In genomic region chr8:84810896-84811295, GRCm38 (mm10) we compare ENCODE assay signal across 8 mouse cellular contexts. TPM values are rescaled to one million over a fixed set of nuclear protein-coding genes. Genes with fewer than 3 reads are reported as not detected.
DNase-seq lines count a peak whose midpoint lies in the region; ATAC-seq and TF ChIP-seq lines count a peak whose summit lies in the region.

No protein-coding gene starts in this region.

- H3K4me2 ChIP-seq in forebrain, postnatal 0 days (ENCODE audit: low read depth): peak overlapping the region; percentile 51
- peak overlapping the region; percentile 40 for H3K4me2 ChIP-seq in neural tube, embryonic 14.5 days (ENCODE audit: low read depth, low read length)

- peaks cover 57% of the 10 kb centered on the region for H3K4me1 ChIP-seq in G1E (ENCODE audit: insufficient read depth, low read depth, low read length)
- peaks cover 17% of the 10 kb centered on the region for H3K4me1 ChIP-seq in cerebellum, adult 2 months (ENCODE audit: control insufficient read depth, insufficient read depth, low read length)
- peaks cover 14% of the 10 kb centered on the region for H3K4me1 ChIP-seq in forebrain, postnatal 0 days (ENCODE audit: insufficient read depth)
- peaks cover 15% of the 10 kb centered on the region for H3K4me1 ChIP-seq in neural tube, embryonic 14.5 days (ENCODE audit: control insufficient read depth, insufficient read depth, low read length)

- ATAC-seq in G1E (ENCODE audit: extremely low read depth, insufficient number of reproducible peaks, low FRiP score, poor library complexity, severe bottlenecking): no peak
- peak; percentile 79 for ATAC-seq in forebrain, postnatal 0 days
- peak; percentile 79 for ATAC-seq in neural tube, embryonic 14.5 days (ENCODE audit: low read depth)

- DNase-seq in G1E (ENCODE audit: low spot score): peak; percentile 62
- DNase-seq in cerebellum, adult 2 months: peak; percentile 94 to 98
- DNase-seq in forebrain, postnatal 0 days: peak; percentile 96
- DNase-seq in heart, postnatal 36 days: peak; percentile 96
- peak; percentile 95 to 99 for DNase-seq in layer of hippocampus, adult 2 months (ENCODE audit: low spot score in 2 of 2)
- peak; percentile 90 to 94 for DNase-seq in lung, adult 18-20 months
- DNase-seq in testis, postnatal 10 days (ENCODE audit: low spot score): peak; percentile 98

- intact Hi-C loops in heart, postnatal 36 days (cut with DNase I): loop anchor here (1.0 to 5.0 kb wide), 2 partner anchors 74 to 449 kb away; no protein-coding TSS in a partner anchor

- peak overlapping the region; percentile 66; the same call in 1 of the 2 replicates for H3K4me3 ChIP-seq in G1E (ENCODE audit: low read depth, low read length)
- H3K4me3 ChIP-seq in cerebellum, adult 2 months (replicated peaks; ENCODE audit: insufficient read depth, low read depth, low read length): peak overlapping the region; percentile 50
- peak overlapping the region; percentile 33 for H3K4me3 ChIP-seq in forebrain, postnatal 0 days (ENCODE audit: low read depth, low read length)
- H3K4me3 ChIP-seq in layer of hippocampus, adult 2 months: peak overlapping the region; percentile 53
- peak overlapping the region; percentile 22; the same call in 1 of the 2 replicates for H3K4me3 ChIP-seq in neural tube, embryonic 14.5 days (ENCODE audit: low read depth, low read length)

- peaks cover 5% of the 10 kb centered on the region for H3K9me3 ChIP-seq in G1E (replicated peaks)
- no peaks in the 10 kb centered on the region for H3K9me3 ChIP-seq in forebrain, postnatal 0 days (ENCODE audit: low read length)
- no peaks in the 10 kb centered on the region for H3K9me3 ChIP-seq in neural tube, embryonic 14.5 days (ENCODE audit: control insufficient read depth, low read length)

- WGBS in cerebellum, adult 2 months: under 1% methylated on average over 32 of the region's 32 CpGs
- WGBS in forebrain, postnatal 0 days: under 1% methylated on average over 32 of the region's 32 CpGs
- WGBS in neural tube, embryonic 14.5 days: under 1% methylated on average over 32 of the region's 32 CpGs

- peak; percentile 49; the same call in 1 of the 2 replicates for TF ChIP-seq CTCF in G1E (IDR thresholded peaks at IDR 0.05; ENCODE audit: low read depth, low read length)
- TF ChIP-seq CTCF in cerebellum, adult 2 months (IDR thresholded peaks at IDR 0.05; ENCODE audit: borderline replicate concordance, insufficient read depth, low read depth, low read length): peak; percentile 79
- TF ChIP-seq CTCF in forebrain, postnatal 0 days (IDR thresholded peaks at IDR 0.05; ENCODE audit: low read depth): peak; percentile 85
- peak; percentile 85 for TF ChIP-seq CTCF in layer of hippocampus, adult 2 months (conservative IDR thresholded peaks at IDR 0.05)

- H3K27me3 ChIP-seq in G1E (ENCODE audit: insufficient read depth, low read length): peaks cover 30% of the 10 kb centered on the region
- no peaks in the 10 kb centered on the region for H3K27me3 ChIP-seq in cerebellum, adult 2 months (ENCODE audit: control insufficient read depth, insufficient read depth, low read length)
- H3K27me3 ChIP-seq in forebrain, postnatal 0 days (ENCODE audit: insufficient read depth, low read length): no peaks in the 10 kb centered on the region
- H3K27me3 ChIP-seq in neural tube, embryonic 14.5 days (ENCODE audit: control insufficient read depth, insufficient read depth, low read length): no peaks in the 10 kb centered on the region; the same call in 1 of the 2 replicates

- no peak overlapping the region for H3K27ac ChIP-seq in cerebellum, adult 2 months (ENCODE audit: insufficient read depth, low read length)
- H3K27ac ChIP-seq in forebrain, postnatal 0 days (ENCODE audit: low read depth, low read length): peak overlapping the region; percentile 79
- H3K27ac ChIP-seq in layer of hippocampus, adult 2 months: peak overlapping the region; percentile 86
- 0 out of 2 replicates have a peak overlapping the region, but pooled peaks have one; percentile 13 for H3K27ac ChIP-seq in neural tube, embryonic 14.5 days (ENCODE audit: low read depth, low read length)

- H3K9ac ChIP-seq in forebrain, postnatal 0 days: peak overlapping the region; percentile 47
- no peak overlapping the region; the same call in 1 of the 2 replicates for H3K9ac ChIP-seq in neural tube, embryonic 14.5 days (replicated peaks; ENCODE audit: low read depth, low read length)

- H3K36me3 ChIP-seq in G1E (replicated peaks): peaks cover under 1% of the 10 kb centered on the region
- no peaks in the 10 kb centered on the region for H3K36me3 ChIP-seq in forebrain, postnatal 0 days (ENCODE audit: insufficient read depth)
- no peaks in the 10 kb centered on the region for H3K36me3 ChIP-seq in neural tube, embryonic 14.5 days (ENCODE audit: control insufficient read depth, insufficient read depth, low read length)

- no peak for TF ChIP-seq POLR2A in cerebellum, adult 2 months (IDR thresholded peaks at IDR 0.05; ENCODE audit: borderline replicate concordance, insufficient read depth, low read length)

RNA-seq across cellular contexts. Expression of gene Nfix, which starts 10.8 kb away (rescaled TPM):
- total RNA-seq in G1E (2014; fragmentation: Nextera tagmentation) (30.0 and 34.0 TPM in 2 replicates), G1E (2017) (2.7 and 4.3 TPM in 2 replicates)
- 14.3 and 16.2 TPM in 2 replicates for polyA plus RNA-seq in G1E (2012)
- polyA plus RNA-seq in cerebellum, adult 2 months (2012; rRNA removed): 98.5 and 105 TPM in 2 replicates
- 111 and 116 TPM in 2 replicates for total RNA-seq in forebrain, postnatal 0 days (2014; rRNA removed)
- 347 and 376 TPM in 2 replicates for polyA plus RNA-seq in forebrain, postnatal 0 days (2015; fragmentation: Nextera tagmentation; extraction: Ambion mirVana)
- total RNA-seq in heart, postnatal 36 days (2021): 100 to 1,000 TPM; 279 to 296 TPM
- 100 to 1,000 TPM; 408 to 482 TPM for total RNA-seq in layer of hippocampus, adult 2 months (2021)
- 68.2 and 91.5 TPM in 2 replicates for polyA plus RNA-seq in neural tube, embryonic 14.5 days (2014; fragmentation: Nextera tagmentation; extraction: Ambion mirVana)

RNA-seq across cellular contexts. Expression of gene Dand5, which starts 11.7 kb away (rescaled TPM):
- total RNA-seq in G1E (2014; fragmentation: Nextera tagmentation): 7.1 and 7.7 TPM in 2 replicates
- 1.8 and 2.2 TPM in 2 replicates for total RNA-seq in G1E (2017)
- polyA plus RNA-seq in G1E (2012): 1.4 and 2.1 TPM in 2 replicates
- polyA plus RNA-seq in cerebellum, adult 2 months (2012; rRNA removed): 16.1 and 16.2 TPM in 2 replicates
- total RNA-seq in forebrain, postnatal 0 days (2014; rRNA removed): 4.7 and 6.9 TPM in 2 replicates
- polyA plus RNA-seq in forebrain, postnatal 0 days (2015; fragmentation: Nextera tagmentation; extraction: Ambion mirVana): 8.2 and 10.0 TPM in 2 replicates
- total RNA-seq in heart, postnatal 36 days (2021): 1 to 10 TPM; 9.3 to 9.9 TPM
- 10 to 100 TPM; 11.9 TPM for total RNA-seq in layer of hippocampus, adult 2 months (2021)
- 12.3 and 16.9 TPM in 2 replicates for polyA plus RNA-seq in neural tube, embryonic 14.5 days (2014; fragmentation: Nextera tagmentation; extraction: Ambion mirVana)

RNA-seq across cellular contexts. Expression of gene Gadd45gip1, which starts 20.4 kb away (rescaled TPM):
- total RNA-seq in G1E (2014; fragmentation: Nextera tagmentation) (10.0 and 13.0 TPM in 2 replicates), G1E (2017) (20.4 and 20.9 TPM in 2 replicates)
- polyA plus RNA-seq in G1E (2012): 79.7 and 93.0 TPM in 2 replicates
- polyA plus RNA-seq in cerebellum, adult 2 months (2012; rRNA removed): 45.3 and 45.5 TPM in 2 replicates
- total RNA-seq in forebrain, postnatal 0 days (2014; rRNA removed): 24.7 and 28.7 TPM in 2 replicates
- polyA plus RNA-seq in forebrain, postnatal 0 days (2015; fragmentation: Nextera tagmentation; extraction: Ambion mirVana): 36.7 and 40.8 TPM in 2 replicates
- 10 to 100 TPM; 28.5 to 29.5 TPM for total RNA-seq in heart, postnatal 36 days (2021)
- total RNA-seq in layer of hippocampus, adult 2 months (2021): 10 to 100 TPM; 23.3 to 26.1 TPM
- 33.1 and 39.8 TPM in 2 replicates for polyA plus RNA-seq in neural tube, embryonic 14.5 days (2014; fragmentation: Nextera tagmentation; extraction: Ambion mirVana)

RNA-seq across cellular contexts. Expression of gene Rad23a, which starts 29.6 kb away (rescaled TPM):
- total RNA-seq in G1E (2014; fragmentation: Nextera tagmentation): 116 and 121 TPM in 2 replicates
- total RNA-seq in G1E (2017): 38.7 and 39.2 TPM in 2 replicates
- polyA plus RNA-seq in G1E (2012): 414 and 672 TPM in 2 replicates
- polyA plus RNA-seq in cerebellum, adult 2 months (2012; rRNA removed): 117 and 120 TPM in 2 replicates
- 32.2 and 55.3 TPM in 2 replicates for total RNA-seq in forebrain, postnatal 0 days (2014; rRNA removed)
- 63.5 and 77.4 TPM in 2 replicates for polyA plus RNA-seq in forebrain, postnatal 0 days (2015; fragmentation: Nextera tagmentation; extraction: Ambion mirVana)
- 10 to 100 TPM; 84.0 to 87.4 TPM for total RNA-seq in heart, postnatal 36 days (2021)
- 10 to 100 TPM; 63.4 to 75.9 TPM for total RNA-seq in layer of hippocampus, adult 2 months (2021)
- 69.4 and 78.1 TPM in 2 replicates for polyA plus RNA-seq in neural tube, embryonic 14.5 days (2014; fragmentation: Nextera tagmentation; extraction: Ambion mirVana)

RNA-seq across cellular contexts. Expression of gene Calr, which starts 35.8 kb away (rescaled TPM):
- total RNA-seq in G1E (2014; fragmentation: Nextera tagmentation) (406 and 435 TPM in 2 replicates), G1E (2017) (831 and 954 TPM in 2 replicates)
- polyA plus RNA-seq in G1E (2012): 248 and 253 TPM in 2 replicates
- polyA plus RNA-seq in cerebellum, adult 2 months (2012; rRNA removed): 343 and 394 TPM in 2 replicates
- 470 and 505 TPM in 2 replicates for total RNA-seq in forebrain, postnatal 0 days (2014; rRNA removed)
- 354 and 405 TPM in 2 replicates for polyA plus RNA-seq in forebrain, postnatal 0 days (2015; fragmentation: Nextera tagmentation; extraction: Ambion mirVana)
- 100 to 1,000 TPM; 337 to 380 TPM for total RNA-seq in heart, postnatal 36 days (2021)
- total RNA-seq in layer of hippocampus, adult 2 months (2021): 100 to 1,000 TPM; 457 to 504 TPM
- polyA plus RNA-seq in neural tube, embryonic 14.5 days (2014; fragmentation: Nextera tagmentation; extraction: Ambion mirVana): 615 and 623 TPM in 2 replicates
